Mouse (Mus musculus) frontal cortex, adult (tissue): ENCODE measurements around the gene Hsdl1.

Experiments
- ATAC-seq: cut with Nextera tagmentation; 2 replicates; pipeline ENCODE4 v1.9.2; 2017; ENCODE audit warnings: mild to moderate bottlenecking, moderate library complexity, mixed read lengths; ENCODE audit not compliant: low TSS enrichment

The Hsdl1 gene

DNA sequence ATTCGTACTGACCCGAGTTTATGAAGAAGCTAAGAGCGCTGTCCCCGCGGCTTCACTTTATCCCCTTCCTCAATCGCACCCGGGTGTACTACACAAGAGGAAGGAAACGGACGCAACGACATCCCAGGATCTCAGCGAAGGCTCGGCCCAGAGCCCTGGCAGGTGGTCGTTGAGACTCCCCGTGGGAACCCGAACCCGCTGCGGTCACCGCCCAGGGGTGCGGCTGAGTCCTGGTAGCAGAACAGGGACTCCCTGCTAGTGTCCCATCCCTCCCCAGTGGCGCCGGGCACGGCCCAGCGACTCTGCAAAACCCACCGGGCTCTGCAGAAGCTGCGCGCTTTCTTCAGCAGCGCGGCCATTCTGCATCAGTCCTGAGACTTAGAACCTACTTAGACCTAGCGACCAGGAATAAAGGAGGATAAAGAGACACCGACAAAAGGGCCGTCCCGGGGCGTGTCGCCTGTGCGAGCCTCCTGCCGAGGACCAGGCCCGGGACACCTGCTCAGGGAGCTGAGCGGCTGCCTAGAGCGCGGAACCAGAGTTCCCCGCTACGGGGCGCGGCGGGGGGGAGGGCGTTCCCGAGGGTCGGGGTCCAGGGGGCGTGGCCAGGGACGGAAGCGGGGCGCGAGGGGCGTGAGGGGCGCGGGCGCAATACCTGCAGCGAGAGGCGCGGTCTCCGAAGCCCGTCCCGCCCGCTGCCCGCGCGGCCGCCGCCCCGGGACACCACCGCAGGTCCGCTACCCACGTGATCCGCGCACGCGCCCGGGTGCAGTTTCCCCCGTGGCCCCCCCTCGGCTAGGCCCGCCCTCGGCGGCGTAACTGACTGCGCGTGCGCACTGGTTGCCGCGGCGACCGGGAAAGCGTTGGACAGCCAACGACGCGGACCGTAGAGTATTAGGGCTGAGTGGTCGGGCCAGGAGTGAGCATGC is at the start of gene Hsdl1, which contains the start of gene Dnaaf1:
TSS of gene Hsdl1 (minus strand) at position 747 of the 929 bp plus-strand sequence.
TSS of gene Dnaaf1 (plus strand) at position 799 of the 929 bp plus-strand sequence.
- ATAC-seq = peak; percentile 90

DNA sequence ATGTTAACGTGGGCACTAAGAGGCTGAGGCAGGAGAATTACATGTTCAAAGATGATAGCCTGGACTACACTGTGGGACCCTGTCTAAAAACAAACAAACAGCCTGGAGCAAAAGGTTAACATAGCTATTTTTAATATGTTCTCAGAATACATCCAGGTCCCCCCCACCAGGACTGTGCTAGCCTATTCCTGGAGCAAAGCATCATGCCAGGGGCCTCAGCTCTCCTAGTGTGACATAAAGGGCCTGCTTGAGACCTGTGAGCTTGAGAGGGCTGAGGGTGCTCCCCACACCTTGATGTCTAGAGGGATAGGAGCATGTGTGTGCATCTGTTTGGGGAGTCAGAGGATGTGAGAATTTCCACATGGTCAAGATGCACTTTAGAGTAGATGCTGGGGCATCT is 48.8 kb upstream of the Hsdl1 start:
- no peak for ATAC-seq

DNA sequence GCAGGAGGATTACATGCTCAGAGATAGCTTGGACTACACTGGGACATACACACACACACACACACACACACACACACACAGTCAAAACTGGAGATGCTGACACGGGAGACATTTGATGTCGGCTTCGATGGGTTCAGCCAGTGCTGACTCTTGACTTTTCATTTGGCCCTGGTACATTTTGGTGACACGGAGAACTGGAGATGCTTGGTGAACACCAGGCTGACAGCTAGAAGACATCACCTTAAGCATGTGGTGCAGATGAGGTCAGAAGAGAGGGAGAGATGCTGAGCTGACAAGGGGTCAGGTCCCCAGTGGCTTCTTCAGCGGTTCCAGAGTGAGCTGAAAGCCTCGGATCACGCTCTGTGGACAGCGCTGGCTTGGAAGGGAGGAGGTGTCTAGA is 48.1 kb upstream of the Hsdl1 start:
- no peak for ATAC-seq

DNA sequence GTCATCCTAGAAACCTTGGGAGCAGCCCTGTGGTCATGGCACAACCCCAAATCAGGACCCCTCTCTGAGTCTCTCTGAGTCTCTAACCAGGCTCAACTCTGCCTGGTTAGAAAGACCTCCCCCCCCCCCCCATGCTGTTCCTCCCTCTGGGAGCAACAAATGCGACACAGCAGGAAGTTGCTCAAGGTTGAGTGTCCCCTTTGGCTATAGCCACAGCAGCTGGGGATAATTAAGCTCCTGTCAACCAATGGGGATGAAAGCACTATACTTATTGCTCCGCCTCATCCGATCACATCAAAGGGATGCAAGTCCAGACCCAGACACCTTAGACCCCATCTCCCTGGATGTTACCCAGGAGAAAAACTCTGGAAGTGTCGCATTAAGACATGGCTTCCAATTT is 47.6 kb upstream of the Hsdl1 start:
- ATAC-seq = no peak

DNA sequence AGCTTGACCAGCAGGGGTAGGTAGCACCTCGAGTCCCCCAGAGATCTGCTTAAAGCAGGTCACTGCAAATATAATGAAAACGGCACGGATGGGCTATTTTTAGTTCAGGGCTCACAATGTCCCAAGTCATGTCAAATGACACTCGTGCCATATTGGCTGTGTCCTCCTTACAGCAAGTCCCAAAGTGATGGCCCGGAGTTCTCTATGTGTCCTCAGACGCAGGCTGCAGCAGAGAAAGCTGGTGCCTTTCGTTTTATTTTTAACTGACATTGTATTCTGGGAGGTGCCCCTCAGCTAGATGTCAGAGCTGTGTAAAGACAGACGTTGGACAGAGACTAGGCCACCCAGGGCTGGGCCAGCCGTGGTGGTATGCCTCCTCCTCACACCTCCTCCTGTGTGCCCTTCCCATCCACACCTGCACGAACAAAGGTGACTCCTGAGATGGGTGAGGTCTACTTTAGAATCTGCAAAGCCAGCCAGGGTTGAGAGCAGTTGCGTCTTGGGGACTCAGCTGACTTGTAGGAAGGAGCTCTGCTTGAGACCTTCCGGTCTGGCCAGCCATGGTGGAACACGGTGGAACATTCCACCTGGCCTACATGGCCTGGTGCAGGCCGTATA is 46.0 kb upstream of the Hsdl1 start:
- ATAC-seq = no peak

DNA sequence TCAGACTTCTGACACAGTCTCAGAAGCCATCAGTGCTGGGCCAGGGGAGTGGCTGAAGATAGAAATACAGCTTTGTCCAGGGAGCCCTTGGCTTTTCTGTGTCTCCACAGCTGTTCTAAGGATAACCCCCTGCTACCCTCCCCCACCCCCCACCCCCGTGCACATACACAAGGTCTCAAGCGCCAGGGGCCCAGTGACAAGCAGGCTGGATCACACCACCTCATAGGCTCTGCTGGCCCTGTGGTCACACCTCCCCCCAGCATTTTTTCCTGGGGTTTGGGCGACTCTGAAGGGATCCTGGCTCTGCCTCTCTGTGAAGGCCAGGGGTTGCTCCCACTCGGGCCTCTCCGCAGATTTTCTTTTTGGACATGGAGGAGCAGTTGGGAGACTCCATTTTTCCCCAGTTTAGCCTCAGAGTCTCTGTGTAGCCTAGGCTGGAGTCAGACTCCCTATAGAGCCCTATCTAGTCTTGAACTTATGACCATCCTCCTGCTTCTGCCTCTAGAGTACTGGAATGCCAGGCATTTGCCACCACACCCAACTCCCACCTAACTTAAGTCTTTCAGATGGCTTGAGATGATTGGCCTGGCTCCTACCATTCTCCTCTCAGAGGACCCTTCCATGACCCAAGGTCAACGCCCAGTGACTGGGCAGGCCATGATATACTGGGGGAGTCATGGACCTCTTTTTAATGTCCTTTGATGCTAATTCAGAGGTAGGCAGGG is 45.3 kb upstream of the Hsdl1 start:
- no peak for ATAC-seq

DNA sequence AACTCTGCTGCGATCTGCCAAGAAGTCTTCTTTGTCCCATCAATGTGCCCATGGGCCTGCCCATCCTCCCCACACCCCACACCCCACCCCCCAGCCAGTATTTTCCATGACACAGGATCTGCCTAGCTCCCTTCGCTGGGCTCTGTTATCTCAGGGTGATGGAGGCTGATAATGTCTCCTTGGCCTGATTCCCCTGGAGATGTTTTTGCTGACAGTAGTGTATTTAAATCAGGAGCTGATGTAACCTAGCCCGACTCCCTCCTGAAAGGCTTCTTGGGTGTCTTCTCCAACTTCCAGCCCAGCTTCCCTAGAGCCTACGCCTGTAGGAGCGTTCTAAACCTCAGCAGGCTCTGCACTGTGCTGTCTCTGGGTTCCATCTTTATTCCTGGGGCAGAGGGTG is 43.9 kb upstream of the Hsdl1 start:
- no peak for ATAC-seq

DNA sequence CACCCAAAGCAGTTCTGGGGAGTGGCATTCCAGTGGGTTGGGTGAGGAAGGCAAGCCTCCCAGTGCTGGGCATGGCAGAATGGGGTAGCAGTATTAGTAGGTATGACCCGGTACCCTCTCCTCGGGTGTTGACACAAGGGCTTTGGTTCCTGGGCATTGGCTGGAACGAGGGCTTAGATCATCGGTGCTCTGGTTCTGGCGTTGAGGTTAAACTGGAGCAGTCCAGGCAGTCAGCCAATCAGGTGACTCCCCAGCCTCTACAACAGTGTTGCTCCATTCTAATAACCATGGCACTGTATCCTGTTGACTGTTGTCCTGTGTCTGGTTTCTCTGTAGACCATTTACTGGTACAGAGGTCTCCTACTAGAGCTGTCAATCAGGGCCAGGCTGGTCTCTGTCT is 42.6 kb upstream of the Hsdl1 start:
- no peak for ATAC-seq

DNA sequence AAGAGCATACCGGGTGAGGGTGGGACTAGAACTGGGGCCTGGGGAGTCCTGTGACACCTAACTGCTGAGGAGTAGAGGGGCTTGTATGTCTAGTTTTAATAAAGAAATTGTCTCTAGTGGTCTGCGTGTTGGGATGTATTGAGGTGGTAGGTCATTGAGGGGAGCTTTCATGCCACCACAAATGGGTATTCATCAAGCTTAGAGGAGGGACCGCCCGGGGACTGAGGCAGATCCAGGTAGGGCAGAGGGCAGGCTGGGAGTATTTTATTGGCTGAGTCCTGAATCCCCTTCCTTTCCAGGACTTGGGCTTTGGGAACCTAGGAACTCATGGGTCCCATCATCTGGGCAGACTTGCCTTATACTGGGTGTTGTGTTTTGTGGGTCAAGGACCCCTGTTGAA is 41.8 kb upstream of the Hsdl1 start:
- ATAC-seq = no peak

DNA sequence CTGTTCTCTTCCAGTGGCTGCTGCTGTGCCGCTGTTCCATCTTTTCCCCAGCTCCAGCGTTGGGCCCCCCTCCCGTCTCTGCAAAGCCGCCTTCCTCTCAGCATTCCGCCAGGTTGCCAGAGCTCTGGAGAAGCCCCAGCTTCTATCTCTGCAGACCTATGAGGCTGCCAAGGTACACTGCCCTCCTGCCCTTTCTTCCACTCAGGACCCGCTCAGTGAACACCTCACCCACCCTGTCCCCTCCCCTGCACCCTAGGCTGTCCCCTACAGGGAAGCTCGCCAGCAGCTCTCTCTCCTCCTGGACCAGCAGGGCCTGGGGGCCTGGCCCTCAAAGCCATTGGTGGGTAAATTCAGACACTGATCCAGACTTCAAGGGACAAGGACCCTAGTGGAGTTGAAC is 41.4 kb upstream of the Hsdl1 start:
- ATAC-seq = no peak

DNA sequence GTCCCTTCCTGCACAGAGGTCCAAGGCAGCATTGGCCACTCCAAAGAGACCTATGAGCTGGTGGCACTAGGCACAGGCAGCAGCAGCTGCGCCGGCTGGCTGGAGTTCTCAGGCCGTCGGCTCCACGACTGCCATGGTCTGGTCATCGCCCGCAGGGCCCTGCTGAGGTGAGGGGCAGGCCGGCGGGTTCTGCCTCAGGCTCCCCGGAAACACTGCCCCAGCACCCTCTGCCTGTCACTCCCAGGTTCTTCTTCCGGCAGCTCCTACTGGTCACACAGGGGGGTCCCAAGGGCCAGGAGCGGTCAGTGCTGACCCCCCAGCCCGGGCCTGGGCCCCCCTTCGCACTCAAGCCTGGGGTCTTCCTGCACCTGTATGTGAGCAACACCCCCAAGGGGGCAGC is 40.1 kb upstream of the Hsdl1 start:
- ATAC-seq = no peak

DNA sequence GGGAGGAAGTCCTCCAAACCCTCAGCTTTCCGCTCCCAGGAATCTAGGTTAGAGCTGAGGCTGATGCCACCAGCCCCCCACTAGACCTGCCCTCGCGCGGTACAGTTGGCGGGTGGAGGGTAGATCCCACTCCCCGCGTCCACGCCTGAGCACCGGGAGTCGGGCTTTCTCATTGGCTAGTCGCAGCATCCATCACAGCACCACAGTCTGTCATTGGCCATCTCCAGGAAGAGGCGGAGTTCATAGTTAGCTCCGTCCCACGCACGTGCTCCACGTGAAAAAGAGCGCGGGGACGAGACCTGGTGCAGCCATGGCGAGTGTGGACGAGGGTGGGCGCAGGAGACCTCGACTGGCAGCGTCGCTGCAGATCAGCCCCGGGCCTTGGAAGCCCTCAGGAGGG is 37.5 kb upstream of the Hsdl1 start, which contains the start of gene Adad2:
TSS of gene Adad2 (plus strand) at position 277 of the 400 bp plus-strand sequence.
- no peak for ATAC-seq

DNA sequence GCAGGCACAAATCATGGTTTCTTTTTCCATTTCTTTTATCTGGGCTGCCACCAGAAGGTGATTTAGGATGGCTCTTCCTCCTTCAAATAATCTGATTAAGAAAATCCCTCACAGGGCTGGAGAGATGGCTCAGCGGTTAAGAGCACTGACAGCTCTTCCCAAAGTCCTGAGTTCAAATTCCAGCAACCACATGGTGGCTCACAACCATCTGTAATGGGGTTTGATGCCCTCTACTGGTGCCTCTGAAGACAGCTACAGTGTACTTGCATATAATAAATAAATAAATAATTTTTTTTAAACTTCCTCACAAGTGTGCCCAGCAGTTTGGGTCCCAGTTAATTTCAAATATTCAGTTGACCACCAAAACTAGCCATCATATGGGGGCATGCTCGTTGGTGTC is 31.2 kb upstream of the Hsdl1 start:
- ATAC-seq = no peak

DNA sequence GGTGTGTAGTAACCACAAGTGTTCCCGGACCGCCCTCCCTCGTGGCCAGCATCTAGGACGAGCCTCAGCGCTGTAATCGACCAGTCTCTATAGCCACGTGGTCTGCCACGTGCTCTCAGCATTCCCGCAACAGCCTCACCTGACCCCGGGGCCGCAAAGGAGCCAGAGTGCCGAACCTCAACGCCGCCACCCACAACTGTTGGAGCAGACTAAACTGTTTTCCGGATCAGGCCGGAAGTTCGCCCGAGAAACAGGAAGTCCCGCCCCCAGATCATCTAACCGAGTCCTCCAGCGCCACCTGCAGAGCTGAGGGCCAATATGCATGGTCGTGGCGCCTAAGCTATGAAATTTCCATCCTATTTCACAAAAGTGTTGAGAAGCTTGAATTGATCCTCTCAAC is 30.0 kb upstream of the Hsdl1 start, which contains the start of gene Taf1c:
TSS of gene Taf1c (minus strand) at position 227 of the 400 bp plus-strand sequence.
- peak; percentile 96 for ATAC-seq

DNA sequence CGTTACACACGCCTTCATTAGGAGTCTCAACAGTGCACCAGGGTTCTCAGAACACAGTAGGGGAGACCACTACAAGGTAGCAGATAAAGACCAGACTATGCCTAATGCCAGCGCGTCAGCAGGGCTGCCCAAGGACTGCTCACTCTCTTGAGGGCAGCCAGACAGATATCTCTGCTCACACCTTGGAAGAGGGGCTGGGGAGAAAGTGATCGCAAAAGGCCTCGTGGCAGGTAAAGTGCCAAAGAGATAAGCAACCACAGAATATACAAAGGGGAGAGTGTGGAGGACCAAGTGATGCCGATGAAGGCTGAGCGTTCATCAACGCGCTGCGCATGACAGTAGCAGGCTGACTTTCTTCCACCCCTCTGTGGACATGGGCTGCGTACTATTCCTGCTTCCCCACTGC is 29.4 kb upstream of the Hsdl1 start:
- peak; percentile 26 for ATAC-seq

DNA sequence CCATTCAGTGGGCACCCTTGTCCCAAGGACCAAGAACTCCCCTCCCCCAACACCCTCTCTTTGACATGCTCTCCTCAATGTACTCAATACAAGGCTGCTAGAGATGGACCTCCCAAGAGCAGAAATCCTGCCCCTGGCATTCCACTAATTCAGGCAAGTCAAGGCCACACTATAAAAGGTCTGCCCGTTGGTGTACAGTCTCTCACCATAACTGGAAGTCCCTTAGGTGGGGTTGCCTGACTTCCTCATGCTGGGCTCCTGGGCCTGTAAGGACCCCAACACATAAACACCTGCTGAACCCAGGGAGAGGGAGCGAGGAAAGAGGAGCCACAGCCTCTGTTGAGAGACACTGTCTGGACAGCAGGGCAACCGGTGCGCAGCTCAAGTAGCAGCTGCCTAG is 28.8 kb upstream of the Hsdl1 start:
- no peak for ATAC-seq

DNA sequence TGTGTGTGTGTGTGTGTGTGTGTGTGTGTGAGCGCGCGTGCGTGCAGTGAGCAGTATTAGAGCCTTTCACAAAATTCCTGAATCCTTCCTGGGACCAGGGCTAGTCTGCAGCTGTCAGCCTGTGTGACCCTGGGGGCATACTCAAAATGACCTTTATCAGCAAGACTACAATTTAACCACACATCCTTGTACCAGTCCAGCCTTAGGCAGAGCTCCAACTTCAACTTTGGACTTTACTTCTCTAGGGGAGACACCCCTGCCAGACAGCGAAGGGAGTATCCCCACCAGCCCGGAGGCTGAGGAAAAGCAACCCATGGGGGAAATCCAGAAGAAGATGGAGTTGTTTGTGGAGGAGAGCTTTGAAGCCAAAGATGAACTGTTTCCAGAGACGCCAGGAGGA is 16.5 kb upstream of the Hsdl1 start:
- no peak for ATAC-seq

DNA sequence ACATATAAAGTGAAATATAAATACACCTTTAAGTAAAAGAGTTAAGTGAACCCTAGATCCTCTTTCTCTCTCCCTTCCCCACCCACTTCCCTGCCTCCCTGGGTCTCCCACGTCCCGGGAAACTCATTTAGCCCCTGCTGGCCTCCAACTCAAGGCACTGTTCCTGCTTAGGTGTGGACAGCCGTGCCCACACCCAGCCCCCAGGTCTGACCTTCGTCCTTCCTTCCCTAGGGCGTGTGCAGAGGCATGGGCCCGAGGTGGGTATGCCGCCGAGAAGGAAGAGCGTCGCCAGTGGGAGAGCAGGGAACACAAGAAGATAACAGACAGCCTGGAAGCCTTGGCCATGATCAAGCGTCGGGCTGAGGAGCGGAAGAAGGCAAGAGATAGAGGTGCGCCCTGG is 15.4 kb upstream of the Hsdl1 start:
- ATAC-seq = no peak

DNA sequence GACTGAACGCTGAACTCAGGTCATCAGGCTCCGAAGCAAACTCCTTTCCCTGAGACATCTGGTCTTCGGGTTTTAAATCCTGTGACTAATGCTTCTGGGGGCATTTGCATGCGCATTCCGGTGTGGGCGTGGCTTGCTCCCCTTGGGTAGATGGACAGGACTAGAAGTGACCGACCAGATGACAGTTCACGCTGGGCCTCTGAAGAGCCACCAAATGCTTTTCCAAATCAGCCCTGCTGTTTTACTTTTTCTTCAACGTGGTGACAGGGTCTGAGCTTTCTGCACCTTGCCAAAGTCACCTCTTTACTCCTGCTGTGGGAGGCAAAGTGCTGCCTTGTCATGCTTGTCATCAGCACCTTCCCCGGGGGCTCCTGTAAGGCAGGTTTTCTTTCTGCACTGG is 13.9 kb upstream of the Hsdl1 start:
- ATAC-seq = no peak

DNA sequence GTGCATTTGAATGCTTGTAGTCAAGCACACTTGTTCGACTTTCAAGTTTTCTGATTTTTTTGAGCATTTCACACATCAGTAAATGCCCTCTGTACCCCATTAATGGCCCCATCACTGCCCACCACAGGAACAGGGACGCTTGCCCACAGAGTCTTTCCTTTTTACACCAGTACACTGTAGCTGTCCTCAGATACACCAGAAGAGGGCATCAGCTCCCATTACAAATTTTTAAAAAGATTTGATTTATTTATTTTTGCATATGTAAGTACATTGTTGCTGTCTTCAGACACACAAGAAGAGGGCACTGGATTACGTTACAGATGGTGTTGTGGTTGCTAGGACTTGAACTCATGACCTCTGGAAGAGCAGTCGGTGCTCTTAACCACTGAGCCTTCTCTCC is 13.3 kb upstream of the Hsdl1 start:
- ATAC-seq = no peak

DNA sequence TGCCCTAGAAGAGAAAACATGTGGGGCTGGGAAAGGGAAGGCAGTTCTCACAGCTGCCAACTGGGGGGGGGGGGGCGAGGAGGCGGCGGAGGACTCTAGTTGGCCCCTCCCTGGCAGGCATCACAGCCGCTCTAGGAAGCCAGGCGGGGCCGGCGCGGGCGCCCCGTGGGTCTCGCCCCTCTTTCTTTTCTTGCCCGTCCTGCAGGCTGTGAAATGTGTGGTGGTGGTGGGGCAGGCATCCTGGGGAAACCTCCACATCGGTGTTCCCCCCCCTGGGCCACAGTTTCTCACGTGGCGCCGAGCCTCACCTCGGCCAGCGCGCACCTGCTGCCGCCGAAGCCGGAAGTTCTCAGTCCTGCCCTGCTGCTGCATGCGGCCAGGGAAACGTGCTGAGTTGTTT is 10.9 kb upstream of the Hsdl1 start:
- ATAC-seq = no peak

DNA sequence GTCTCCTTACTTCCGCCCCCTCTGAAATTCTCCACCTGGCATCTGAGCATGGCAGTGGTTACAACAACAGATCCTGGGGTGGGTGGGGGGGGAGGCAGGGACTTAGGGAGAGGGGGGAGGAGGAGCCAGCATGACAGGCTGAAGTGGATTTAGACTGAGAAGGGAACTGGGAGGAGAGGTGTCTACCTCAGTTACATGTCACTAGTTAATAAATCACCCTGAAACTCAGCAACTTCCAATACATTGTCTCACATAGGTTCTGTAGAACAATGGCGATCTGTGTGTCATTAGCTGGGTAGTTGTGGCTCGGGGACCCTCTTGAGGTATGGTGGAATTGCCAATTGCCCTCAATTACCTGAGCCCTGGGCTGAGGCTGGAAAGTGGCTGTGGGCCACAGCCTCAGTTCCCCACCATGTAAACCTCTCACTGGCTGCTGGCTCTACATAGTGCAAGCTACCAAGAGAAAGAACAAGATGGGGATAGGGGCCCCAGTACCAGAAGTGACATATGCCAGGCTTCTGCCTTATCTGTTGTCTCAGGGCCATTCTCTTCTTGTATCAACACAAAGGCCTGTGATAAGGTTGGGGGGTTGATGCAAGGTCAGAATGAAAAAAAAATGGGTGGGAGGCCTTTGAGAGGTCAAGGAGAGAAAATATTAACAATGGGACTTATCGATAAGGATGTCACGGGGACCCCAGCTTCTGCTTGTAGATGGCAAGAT is 5.6 kb upstream of the Hsdl1 start:
- ATAC-seq = no peak
